Mouse (Mus musculus): Measurements from ENCODE around the gene Fli1. TPM values are rescaled to one million over a fixed set of nuclear protein-coding genes. Genes with fewer than 3 reads are reported as not detected.

Fli1 gene
- total and polyA plus RNA-seq, 3 experiments = 13.8 to 171 (median 24.3) TPM

GRCm38 (mm10) chr9:32570547-32570946 is 27.9 kb upstream of the Fli1 start (continued):
- TF ChIP-seq CHD1 (IDR thresholded peaks at IDR 0.05; ENCODE audit: low read depth, low read length) (no peak), BHLHE40 (IDR thresholded peaks at IDR 0.05; ENCODE audit: borderline replicate concordance, low read depth, low read length) (0 out of 2 replicates have a peak, but pooled peaks have one; percentile 13), POLR2AphosphoS5 (IDR thresholded peaks at IDR 0.05; ENCODE audit: borderline replicate concordance, low read depth, low read length) (no peak), CHD2 (IDR thresholded peaks at IDR 0.05; ENCODE audit: low read length) (no peak), RCOR1 (IDR thresholded peaks at IDR 0.05; ENCODE audit: low read depth, low read length) (peak; percentile 29; the same call in 1 of the 2 replicates), KAT2A (conservative IDR thresholded peaks at IDR 0.05; ENCODE audit: low read depth, low read length) (no peak), ETS1 (IDR thresholded peaks at IDR 0.05; ENCODE audit: low read depth, low read length) (peak; percentile 52), MEF2A (IDR thresholded peaks at IDR 0.05; ENCODE audit: extremely low read depth, insufficient replicate concordance, low read depth, low read length, poor library complexity, severe bottlenecking) (no peak), ZMIZ1 (IDR thresholded peaks at IDR 0.05; ENCODE audit: low read depth, low read length) (no peak), TCF12 (IDR thresholded peaks at IDR 0.05; ENCODE audit: low read depth, low read length) (peak; percentile 53; the same call in 1 of the 2 replicates), SIN3A (IDR thresholded peaks at IDR 0.05; ENCODE audit: low read length) (no peak), HCFC1 (IDR thresholded peaks at IDR 0.05; ENCODE audit: low read depth, low read length) (peak; percentile 44; the same call in 1 of the 2 replicates), ZC3H11A (IDR thresholded peaks at IDR 0.05; ENCODE audit: low read depth, low read length) (no peak), MYB (IDR thresholded peaks at IDR 0.05; ENCODE audit: low read depth, low read length) (0 out of 2 replicates have a peak, but pooled peaks have one; percentile 15), NRF1 (IDR thresholded peaks at IDR 0.05; ENCODE audit: insufficient read depth, low read depth, low read length, poor library complexity, severe bottlenecking) (no peak), E2F4 (IDR thresholded peaks at IDR 0.05; ENCODE audit: borderline replicate concordance, low read depth, low read length) (no peak), TAL1 (IDR thresholded peaks at IDR 0.05; ENCODE audit: low read length) (no peak), MAX (IDR thresholded peaks at IDR 0.05; ENCODE audit: low read length) (no peak), CTCF (IDR thresholded peaks at IDR 0.05 in 2 of 3, conservative IDR thresholded peaks at IDR 0.05 in 1 of 3; ENCODE audit: control insufficient read depth in 1 of 3, insufficient read depth in 1 of 3, low read depth in 2 of 3, low read length in 3 of 3, poor library complexity in 1 of 3, severe bottlenecking in 1 of 3) (no peak)

DNA sequence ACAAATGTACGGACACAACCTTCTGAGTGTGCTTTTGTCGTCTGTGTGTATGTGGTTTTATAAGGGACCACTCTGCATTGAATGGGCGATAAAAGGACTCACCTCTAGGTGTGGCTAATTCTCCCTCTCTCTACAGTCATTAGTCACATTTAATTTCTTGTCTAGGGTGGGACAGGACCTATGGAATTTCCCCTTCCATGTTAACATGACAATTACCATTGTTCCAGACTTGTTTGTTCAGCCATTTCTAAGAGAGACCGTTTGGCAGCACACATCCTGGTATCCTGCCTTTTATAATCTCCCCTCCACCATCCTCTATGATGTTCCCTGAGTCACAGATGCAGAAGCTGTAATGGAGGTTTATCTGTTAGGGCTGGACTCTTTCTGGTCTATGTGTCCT is 26.6 kb upstream of the Fli1 start:
- H3K79me2 ChIP-seq (ENCODE audit: control insufficient read depth, insufficient read depth, low read length, poor library complexity) = no peaks in the 10 kb centered on the region
- no peaks in the 10 kb centered on the region for H3K27me3 ChIP-seq (ENCODE audit: control insufficient read depth in 1 of 2, insufficient read depth in 2 of 2, low read length in 2 of 2)
- peaks cover 2 to 19% of the 10 kb centered on the region in 2 experiments; a peak in 3 of 4 replicates for H3K4me1 ChIP-seq (ENCODE audit: control insufficient read depth in 1 of 2, insufficient read depth in 2 of 2, low read length in 2 of 2)
- H3K4me3 ChIP-seq (ENCODE audit: control insufficient read depth in 1 of 2, insufficient read depth in 1 of 2, low read depth in 2 of 2, low read length in 2 of 2) = no peak overlapping the region
- H3K9me3 ChIP-seq (replicated peaks; ENCODE audit: insufficient read depth, low read length) = no peaks in the 10 kb centered on the region
- no peak overlapping the region for H3K9ac ChIP-seq (ENCODE audit: control insufficient read depth, low read depth, low read length, poor library complexity, severe bottlenecking)
- TF ChIP-seq GABPA (IDR thresholded peaks at IDR 0.05; ENCODE audit: low read depth, low read length) (no peak), NRF1 (IDR thresholded peaks at IDR 0.05; ENCODE audit: insufficient read depth, low read depth, low read length, poor library complexity, severe bottlenecking) (no peak), POLR2A (IDR thresholded peaks at IDR 0.05; ENCODE audit: control insufficient read depth in 1 of 2, insufficient read depth in 1 of 2, low read depth in 1 of 2, low read length in 2 of 2, poor library complexity in 1 of 2) (no peak), ZNF384 (IDR thresholded peaks at IDR 0.05; ENCODE audit: low read depth, low read length) (no peak), ELF1 (IDR thresholded peaks at IDR 0.05; ENCODE audit: low read depth, low read length) (no peak), CHD1 (IDR thresholded peaks at IDR 0.05; ENCODE audit: low read depth, low read length) (no peak), RCOR1 (IDR thresholded peaks at IDR 0.05; ENCODE audit: low read depth, low read length) (no peak)
- no peak overlapping the region for H3K27ac ChIP-seq (ENCODE audit: control insufficient read depth, low read depth, low read length)
- DNase-seq (ENCODE audit: low read depth, low spot score) = no peak
- H3K36me3 ChIP-seq (ENCODE audit: control insufficient read depth in 1 of 2, insufficient read depth in 2 of 2, low read length in 2 of 2) = peaks cover 0 to 10% of the 10 kb centered on the region in 2 experiments; a peak in 2 of 4 replicates
